Mouse (Mus musculus): ENCODE data around the gene Cemip2.

- TF ChIP-seq CTCF (IDR thresholded peaks at IDR 0.05; ENCODE audit: control insufficient read depth, insufficient read depth, insufficient replicate concordance, low read depth, low read length) (no peak), POLR2A (IDR thresholded peaks at IDR 0.05; ENCODE audit: control insufficient read depth, low read depth, low read length) (no peak)
Observed at GRCm38 (mm10) chr19:21780663-21781062, 2.5 kb downstream of the Cemip2 start.
